Mouse (Mus musculus) urinary bladder, postnatal 25 days (tissue): Measurements from ENCODE around the gene Hmgb1.

Experiments
- DNase-seq: peaks from one replicate; pipeline ENCODE4 v3.0.0; 2022; ENCODE audit warnings: low spot score

The Hmgb1 gene

GRCm38 (mm10) chr5:149104096-149104725 is 80.1 kb downstream of the Hmgb1 start:
- no peak for DNase-seq

DNA sequence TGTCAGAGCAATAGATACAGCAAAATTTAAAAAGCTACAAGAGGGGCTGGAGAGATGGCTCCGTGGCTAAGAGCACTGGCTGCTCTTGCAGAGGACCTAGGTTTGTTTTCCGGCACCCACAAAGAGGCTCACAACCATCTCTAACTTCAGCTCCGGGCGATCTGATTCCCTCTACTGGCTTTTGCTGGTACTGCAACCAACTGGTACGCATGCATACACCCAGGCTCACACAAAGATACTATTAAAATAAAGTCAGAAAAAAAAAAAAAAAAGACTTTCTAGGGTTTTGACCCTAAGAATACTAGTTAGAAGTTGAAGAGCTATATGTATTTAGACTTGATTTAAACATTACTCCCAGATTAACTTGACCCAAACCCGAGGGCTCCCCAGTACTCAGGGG is 82.4 kb downstream of the Hmgb1 start:
- DNase-seq, result no peak

- no peak for DNase-seq
Observed at GRCm38 (mm10) chr5:149100091-149100490, 84.2 kb downstream of the Hmgb1 start.

DNA sequence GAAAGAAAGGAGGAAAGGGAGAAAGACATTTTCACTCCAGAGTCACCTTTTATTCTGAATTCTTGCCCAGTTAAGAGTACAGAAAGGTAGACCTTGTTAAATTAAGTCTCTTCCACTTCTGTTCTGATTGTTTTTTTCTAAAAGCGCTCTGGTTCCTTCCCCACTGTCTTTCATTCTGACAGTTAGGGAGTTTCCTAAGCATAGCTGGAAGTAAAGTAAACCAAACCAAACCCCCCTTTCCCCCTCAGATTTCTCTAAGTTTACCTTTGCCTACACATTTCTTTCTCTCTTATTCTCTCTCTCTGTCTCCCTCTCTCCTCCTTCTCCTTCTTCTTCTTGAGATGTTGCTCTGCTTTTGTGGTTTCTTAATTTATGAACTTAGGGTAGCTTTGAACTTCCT is 85.3 kb downstream of the Hmgb1 start:
- no peak for DNase-seq

GRCm38 (mm10) chr5:149097841-149098240 is 86.4 kb downstream of the Hmgb1 start:
- no peak for DNase-seq

- no peak for DNase-seq
Observed at GRCm38 (mm10) chr5:149096284-149096683, 88.0 kb downstream of the Hmgb1 start.

DNA sequence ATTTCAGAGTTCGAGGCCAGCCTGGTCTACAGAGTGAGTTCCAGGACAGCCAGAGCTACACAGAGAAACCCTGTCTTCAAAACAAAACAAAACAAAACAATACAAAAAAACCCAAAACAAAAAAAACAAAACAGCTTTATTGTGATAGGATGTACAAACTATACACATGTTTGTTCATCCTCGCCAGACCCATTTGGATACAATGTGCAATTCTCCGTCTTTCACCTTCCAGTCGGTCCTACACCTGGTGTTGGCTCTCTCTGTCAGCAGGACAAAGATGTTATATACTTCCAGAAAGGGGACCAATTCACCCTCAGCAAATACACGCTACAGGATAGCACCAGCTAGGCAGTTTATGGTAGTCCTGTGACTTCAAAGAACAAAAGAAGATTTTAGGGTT is 91.4 kb downstream of the Hmgb1 start:
- no peak for DNase-seq

- no peak for DNase-seq
Observed at GRCm38 (mm10) chr5:149092526-149092925, 91.8 kb downstream of the Hmgb1 start.

GRCm38 (mm10) chr5:149091256-149091655 is 93.0 kb downstream of the Hmgb1 start:
- DNase-seq, result no peak

- no peak for DNase-seq
Observed at GRCm38 (mm10) chr5:149089860-149090259, 94.4 kb downstream of the Hmgb1 start.

GRCm38 (mm10) chr5:149089456-149089855 is 94.8 kb downstream of the Hmgb1 start:
- no peak for DNase-seq

DNA sequence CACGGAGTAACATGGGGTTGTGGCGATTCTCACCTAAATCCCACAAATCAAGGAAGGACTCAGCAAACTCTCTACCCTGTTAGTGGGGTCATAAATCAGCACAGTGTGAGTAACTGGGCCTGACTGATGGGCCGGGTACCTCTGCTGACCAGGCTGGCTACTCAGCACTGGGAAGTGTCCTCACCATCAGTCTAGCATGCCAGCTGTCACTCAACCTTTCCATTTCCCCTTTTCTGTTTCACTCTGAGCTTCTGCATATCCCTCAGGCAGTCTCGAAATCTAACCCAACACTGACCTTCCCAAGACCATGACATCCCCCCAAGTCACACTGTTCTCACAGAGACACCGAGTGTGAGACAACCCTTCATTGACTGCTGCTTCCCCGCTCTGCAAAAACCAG is 95.4 kb downstream of the Hmgb1 start:
- DNase-seq, result no peak

- no peak for DNase-seq
Observed at GRCm38 (mm10) chr5:149088149-149088548, 96.1 kb downstream of the Hmgb1 start.

- no peak for DNase-seq
Observed at GRCm38 (mm10) chr5:149086382-149087244, 97.7 kb downstream of the Hmgb1 start.

GRCm38 (mm10) chr5:149080466-149080865 is 103.8 kb downstream of the Hmgb1 start:
- DNase-seq, result no peak

- no peak for DNase-seq
Observed at GRCm38 (mm10) chr5:149079758-149080150, 104.5 kb downstream of the Hmgb1 start.

GRCm38 (mm10) chr5:149079018-149079757 is 105.1 kb downstream of the Hmgb1 start:
- DNase-seq, result peak; percentile 32

GRCm38 (mm10) chr5:149077136-149077535 is 107.2 kb downstream of the Hmgb1 start:
- DNase-seq, result no peak

- no peak for DNase-seq
Observed at GRCm38 (mm10) chr5:149071546-149071945, 112.7 kb downstream of the Hmgb1 start.

DNA sequence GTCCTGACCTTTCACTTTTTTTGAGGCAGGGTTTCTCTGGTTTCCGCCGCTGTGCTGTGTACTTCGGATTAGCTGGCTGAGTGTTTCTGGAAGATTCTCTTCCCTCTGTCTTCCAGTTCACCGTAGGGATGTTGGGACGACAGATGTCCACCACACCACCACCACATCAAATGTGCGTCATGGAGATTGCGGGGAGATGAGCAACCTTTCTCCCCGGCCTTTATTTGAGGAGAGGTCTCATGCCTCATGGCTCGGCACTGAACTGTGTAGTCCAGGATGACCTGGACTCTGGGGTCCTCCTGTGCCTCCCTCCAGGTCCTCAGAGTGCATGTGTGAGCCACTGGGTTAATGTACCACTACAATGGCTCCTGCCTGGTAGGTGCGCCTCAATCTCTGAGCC is 115.5 kb downstream of the Hmgb1 start:
- DNase-seq, result no peak

DNA sequence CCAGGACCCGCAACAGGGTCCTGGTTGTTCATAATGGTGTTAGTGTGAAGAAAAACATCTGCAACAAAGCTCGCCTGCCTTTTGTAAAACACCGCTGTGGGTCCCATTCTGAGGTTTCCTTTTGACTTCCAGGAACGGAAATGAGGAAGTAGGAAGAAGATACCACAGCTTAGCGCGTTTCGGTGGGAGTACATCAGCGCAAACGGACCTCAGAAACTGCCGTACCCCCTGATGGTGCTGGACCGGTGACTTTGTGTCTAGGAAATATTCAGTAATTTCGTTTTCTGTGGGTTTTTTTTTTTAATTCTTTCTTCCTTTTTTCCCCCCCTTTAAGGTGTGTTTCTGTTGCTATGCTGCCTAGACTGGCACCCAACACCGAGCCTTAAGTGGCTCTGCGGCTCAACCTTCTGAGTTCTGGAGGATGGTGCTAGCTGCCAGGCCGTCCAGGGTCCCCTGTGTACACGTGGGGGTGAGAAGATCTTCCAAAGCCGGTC is 116.0 kb downstream of the Hmgb1 start:
- no peak for DNase-seq

DNA sequence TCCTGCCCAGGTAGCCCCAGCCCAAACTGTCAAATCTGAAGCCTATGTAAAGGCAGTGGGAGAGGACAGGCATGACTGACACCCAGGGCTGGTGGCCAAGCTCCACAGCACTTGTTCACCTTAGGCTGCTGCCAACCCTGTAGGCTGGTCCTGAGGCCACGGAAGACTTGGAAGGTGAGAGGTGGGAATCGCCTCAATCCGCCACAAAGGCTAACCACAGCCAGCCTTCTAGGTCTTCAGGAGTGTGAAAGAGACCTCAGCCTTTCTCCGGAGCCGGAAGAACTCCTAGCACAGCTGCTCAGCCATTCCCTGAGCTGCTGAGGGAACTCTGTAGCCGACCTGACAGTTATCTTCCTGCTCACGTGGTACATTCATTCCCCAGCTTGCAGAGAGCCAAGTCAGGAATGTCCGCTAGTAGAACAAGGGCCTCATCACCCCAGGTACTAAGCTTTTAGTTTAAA is 116.8 kb downstream of the Hmgb1 start:
- no peak for DNase-seq

DNA sequence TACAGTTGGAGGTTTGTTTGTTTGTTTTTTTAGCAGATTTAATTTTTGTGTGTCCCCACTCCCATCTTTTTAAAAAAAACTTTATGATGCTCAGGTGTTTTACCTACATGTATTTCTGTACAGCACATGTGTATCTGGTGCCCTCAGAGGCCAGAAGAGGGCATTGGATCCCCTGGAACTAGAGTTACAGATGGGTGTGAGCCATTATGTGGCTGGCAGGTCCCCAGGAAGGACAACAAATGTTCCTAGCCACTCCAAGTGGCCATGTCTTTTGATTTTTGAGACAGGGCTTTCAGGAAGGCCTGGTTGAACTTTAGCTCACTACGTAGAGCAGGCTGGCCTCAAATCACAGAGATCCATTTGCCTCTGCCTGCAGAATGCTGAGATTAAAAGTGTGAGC is 121.5 kb downstream of the Hmgb1 start:
- DNase-seq, result no peak
